Mouse (Mus musculus) adrenal gland, adult 2 months (tissue): ENCODE measurements at regions not wholly inside any gene's neighbourhood (a gene's known extent, or its start where the extent isn't known, plus 50 kb on each side); places are given as distances from the start of the nearest gene placed in this dataset.
"Not testable (repeated sequence)": the region's sequence is repeated elsewhere in the genome, so short reads cannot be mapped to it uniquely, and the experiment has no call there.

Source experiments
- DNase-seq: peaks from one replicate; pipeline ENCODE4 v3.0.0; 2021

- peak; percentile 27 for DNase-seq
These were observed 50.9 kb upstream of the Sec61g start for GRCm38 (mm10) chr11:16559001-16559699.

GRCm38 (mm10) chr11:16561727-16562126 lies 53.4 kb upstream of the Sec61g start:
- no peak for DNase-seq

- DNase-seq: no peak
These were observed 80.9 kb upstream of the Sec61g start for GRCm38 (mm10) chr11:16589085-16589680.

GRCm38 (mm10) chr11:16590541-16590940 lies 82.3 kb upstream of the Sec61g start:
- no peak for DNase-seq

GRCm38 (mm10) chr11:16591471-16591921 lies 83.2 kb upstream of the Sec61g start:
- peak; percentile 85 for DNase-seq

GRCm38 (mm10) chr11:16592006-16592405 lies 83.7 kb upstream of the Sec61g start:
- no peak for DNase-seq

GRCm38 (mm10) chr11:16592766-16593165 lies 84.5 kb upstream of the Sec61g start:
- no peak for DNase-seq

- DNase-seq: no peak
These were observed 86.5 kb upstream of the Sec61g start for GRCm38 (mm10) chr11:16594832-16595231.

- DNase-seq: no peak
These were observed 89.0 kb upstream of the Sec61g start for GRCm38 (mm10) chr11:16597038-16597830.

- no peak for DNase-seq
These were observed 94.7 kb upstream of the Sec61g start for GRCm38 (mm10) chr11:16602947-16603346.

GRCm38 (mm10) chr11:16606435-16607214 lies 98.3 kb upstream of the Sec61g start:
- no peak for DNase-seq

- DNase-seq: not testable (repeated sequence)
These were observed 99.7 kb upstream of the Sec61g start for GRCm38 (mm10) chr11:16607900-16608422.

- no peak for DNase-seq
These were observed 103.5 kb upstream of the Sec61g start for GRCm38 (mm10) chr11:16611741-16612140.

GRCm38 (mm10) chr11:16612524-16612923 lies 104.2 kb upstream of the Sec61g start:
- no peak for DNase-seq

GRCm38 (mm10) chr11:16619736-16620135 lies 111.5 kb upstream of the Sec61g start:
- no peak for DNase-seq

- DNase-seq: no peak
These were observed 115.4 kb upstream of the Sec61g start for GRCm38 (mm10) chr11:16623694-16624093.

GRCm38 (mm10) chr11:16627294-16628085 lies 119.2 kb upstream of the Sec61g start:
- DNase-seq: no peak

- DNase-seq: no peak
These were observed 121.3 kb upstream of the Sec61g start for GRCm38 (mm10) chr11:16629410-16630129.

GRCm38 (mm10) chr11:16635796-16636195 lies 116.2 kb upstream of the Egfr start:
- DNase-seq: not testable (repeated sequence)

GRCm38 (mm10) chr11:16637679-16638078 lies 114.3 kb upstream of the Egfr start:
- no peak for DNase-seq
